Mouse (Mus musculus) neural tube, embryonic 12.5 days (tissue): ENCODE measurements around the gene Gm10320. TPM values are rescaled to one million over a fixed set of nuclear protein-coding genes. Genes with fewer than 3 reads are reported as not detected.

Experiments
- ATAC-seq: fragments of 200-750 bp; cut with Nextera tagmentation; 2 replicates; pipeline ENCODE4 v1.8.0; 2017; ENCODE audit warnings: low read depth, mild to moderate bottlenecking, moderate TSS enrichment, moderate library complexity; ENCODE audit not compliant: low FRiP score
- H3K27ac ChIP-seq: fragments of 300-500 bp; sonication (generic); 2 replicates; pipeline ENCODE4 v1.5.1; 2016
- H3K27me3 ChIP-seq: fragments of 300-500 bp; sonication (generic); replicated peaks from 2 replicates; pipeline ENCODE4 v1.6.1; 2016; ENCODE audit warnings: mild to moderate bottlenecking
- H3K36me3 ChIP-seq: fragments of 300-500 bp; sonication (generic); 2 replicates; pipeline ENCODE4 v1.6.1; 2016; ENCODE audit warnings: mild to moderate bottlenecking
- H3K4me1 ChIP-seq: fragments of 300-500 bp; sonication (generic); 2 replicates; pipeline ENCODE4 v1.6.1; 2016
- H3K4me2 ChIP-seq: fragments of 300-500 bp; sonication (generic); replicated peaks from 2 replicates; pipeline ENCODE4 v1.6.1; 2016; ENCODE audit warnings: mild to moderate bottlenecking
- H3K4me3 ChIP-seq: fragments of 300-500 bp; sonication (generic); 2 replicates; pipeline ENCODE4 v1.5.1; 2016
- H3K9ac ChIP-seq: fragments of 300-500 bp; sonication (generic); 2 replicates; pipeline ENCODE4 v1.6.1; 2016; ENCODE audit warnings: mild to moderate bottlenecking
- H3K9me3 ChIP-seq: fragments of 300-500 bp; sonication (generic); 2 replicates; pipeline ENCODE4 v1.6.1; 2016; ENCODE audit warnings: mild to moderate bottlenecking
- whole genome bisulfite sequencing: fragments of 180-500 bp; shearing (Covaris S2); methylation state at CpG from one replicate; pipeline ENCODE4 v1.1.7; 2016; 5-methylcytosine and 5-hydroxymethylcytosine counted together
- polyA plus RNA-seq: library from polyadenylated mRNA; unstranded; fragments of >200 nt; fragmentation: Nextera tagmentation; extraction: Ambion mirVana; gene quantifications from 2 replicates; pipeline ENCODE4 v1.2.1, GENCODE M21; 2016

The Gm10320 gene
- polyA plus RNA-seq, 1 experiment from 2014 or later: 1.0 TPM

DNA sequence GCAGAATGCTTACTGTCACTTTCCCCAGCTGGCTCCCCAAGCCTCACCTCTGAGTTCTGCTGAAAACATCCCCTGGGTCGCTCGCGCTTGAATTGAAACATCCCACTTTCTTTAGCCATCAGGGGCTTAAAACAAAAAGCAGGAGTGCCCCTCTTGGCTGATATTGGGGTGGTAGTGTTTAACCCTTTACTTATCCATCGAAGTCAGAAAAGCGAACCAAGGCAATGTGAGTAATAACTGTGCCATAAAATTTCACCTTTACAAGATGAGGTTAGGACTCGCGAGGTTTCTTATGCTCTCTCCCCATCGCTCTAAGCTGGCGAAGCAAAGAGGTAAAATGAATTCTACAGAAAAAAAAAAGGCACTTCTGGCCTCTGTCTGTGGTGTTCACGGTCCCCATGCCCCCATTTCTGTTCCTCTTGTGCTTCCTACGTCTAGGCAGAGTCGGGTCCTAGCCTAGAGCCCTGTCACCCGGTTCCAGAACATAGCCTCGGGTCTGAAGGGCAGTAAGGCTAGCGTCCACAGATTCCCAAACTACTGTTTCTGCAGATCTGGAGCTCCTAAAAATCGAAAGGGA lies 10.5 kb upstream of the Gm10320 start:
- Histone ChIP-seq H3K4me2 (peak overlapping the region; percentile 80), H3K9ac (no peak overlapping the region), H3K36me3 (no peaks in the 10 kb centered on the region), H3K27me3 (peaks cover 90% of the 10 kb centered on the region), H3K9me3 (no peaks in the 10 kb centered on the region), H3K27ac (no peak overlapping the region), H3K4me3 (peak overlapping the region; percentile 15; the same call in 1 of the 2 replicates), H3K4me1 (peaks cover 24% of the 10 kb centered on the region)
- 1% methylated on average over 16 of the region's 16 CpGs for WGBS
- ATAC-seq: no peak

DNA sequence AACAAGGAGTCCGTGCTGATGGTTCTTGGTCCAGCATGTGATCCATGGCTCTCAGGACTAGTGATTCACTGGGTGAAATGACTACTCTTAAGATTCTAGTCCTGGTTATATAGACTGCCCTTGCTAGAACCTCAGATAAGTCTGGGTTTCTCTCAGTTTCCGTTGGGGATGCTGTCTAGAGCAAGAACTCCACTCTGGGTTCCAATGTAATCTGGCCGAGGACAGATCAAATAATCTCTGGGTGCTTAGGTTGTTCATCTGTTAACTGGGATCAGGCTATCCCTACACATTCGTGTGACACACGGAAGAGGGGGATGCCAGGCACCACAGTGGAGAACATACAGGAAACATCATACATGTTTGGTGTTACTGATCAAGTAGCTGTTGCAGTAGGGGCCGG lies 9.5 kb upstream of the Gm10320 start:
- Histone ChIP-seq H3K4me3 (no peak overlapping the region), H3K4me2 (no peak overlapping the region), H3K27me3 (peaks cover 86% of the 10 kb centered on the region), H3K9me3 (no peaks in the 10 kb centered on the region), H3K36me3 (no peaks in the 10 kb centered on the region), H3K9ac (no peak overlapping the region), H3K4me1 (peaks cover 28% of the 10 kb centered on the region), H3K27ac (no peak overlapping the region)
- WGBS: 9% methylated on average over 6 of the region's 6 CpGs
- ATAC-seq: no peak

- no peak for ATAC-seq
- H3K27me3 ChIP-seq: peaks cover 79% of the 10 kb centered on the region
- peaks cover 28% of the 10 kb centered on the region for H3K4me1 ChIP-seq
- H3K9ac ChIP-seq: no peak overlapping the region
- H3K4me3 ChIP-seq: no peak overlapping the region
- no peak overlapping the region for H3K4me2 ChIP-seq
- no peak overlapping the region for H3K27ac ChIP-seq
- WGBS: 20% methylated on average over 13 of the region's 13 CpGs
- no peaks in the 10 kb centered on the region for H3K9me3 ChIP-seq
- H3K36me3 ChIP-seq: no peaks in the 10 kb centered on the region
Observed at GRCm38 (mm10) chr13:98500471-98501125, 8.8 kb upstream of the Gm10320 start.

DNA sequence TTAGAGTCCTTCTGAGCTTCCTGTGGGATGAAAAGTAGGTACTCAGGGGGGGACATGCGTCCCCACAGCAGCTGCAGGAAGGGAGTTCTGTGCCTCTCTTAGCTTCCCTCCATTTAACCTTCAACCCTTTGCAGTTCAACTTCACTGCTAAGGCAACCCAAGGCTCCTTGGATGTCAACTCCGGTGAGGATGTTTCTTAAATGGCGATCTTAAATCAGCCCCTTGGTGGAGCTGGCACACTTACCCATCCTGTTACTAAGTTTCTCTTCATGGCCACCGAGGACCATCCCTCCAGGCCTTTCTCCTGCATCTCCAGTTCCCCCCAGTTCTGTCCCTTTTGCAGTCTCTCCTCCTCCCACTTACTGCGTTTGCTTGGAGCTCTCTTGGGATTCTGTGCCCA lies 6.8 kb upstream of the Gm10320 start:
- Histone ChIP-seq H3K36me3 (no peaks in the 10 kb centered on the region), H3K9me3 (no peaks in the 10 kb centered on the region), H3K4me1 (peaks cover 14% of the 10 kb centered on the region), H3K27me3 (peaks cover 63% of the 10 kb centered on the region), H3K9ac (no peak overlapping the region), H3K4me2 (no peak overlapping the region), H3K27ac (no peak overlapping the region), H3K4me3 (no peak overlapping the region)
- ATAC-seq: no peak
- 59% methylated on average over 5 of the region's 5 CpGs for WGBS

GRCm38 (mm10) chr13:98498080-98498479 lies 6.3 kb upstream of the Gm10320 start:
- H3K27me3 ChIP-seq: peaks cover 63% of the 10 kb centered on the region
- peaks cover 9% of the 10 kb centered on the region for H3K4me1 ChIP-seq
- ATAC-seq: no peak
- WGBS: 74% methylated on average over 11 of the region's 11 CpGs
- no peak overlapping the region for H3K4me3 ChIP-seq
- H3K4me2 ChIP-seq: no peak overlapping the region
- no peaks in the 10 kb centered on the region for H3K9me3 ChIP-seq
- H3K27ac ChIP-seq: no peak overlapping the region
- H3K9ac ChIP-seq: no peak overlapping the region
- no peaks in the 10 kb centered on the region for H3K36me3 ChIP-seq

GRCm38 (mm10) chr13:98496917-98497870 lies 5.4 kb upstream of the Gm10320 start:
- Histone ChIP-seq H3K36me3 (no peaks in the 10 kb centered on the region), H3K27ac (no peak overlapping the region), H3K9me3 (no peaks in the 10 kb centered on the region), H3K4me1 (peaks cover 4% of the 10 kb centered on the region; the same call in 1 of the 2 replicates), H3K4me3 (no peak overlapping the region), H3K27me3 (peaks cover 54% of the 10 kb centered on the region), H3K4me2 (no peak overlapping the region), H3K9ac (no peak overlapping the region)
- no peak for ATAC-seq
- WGBS: 22% methylated on average over 16 of the region's 16 CpGs

- H3K27ac ChIP-seq: no peak overlapping the region
- no peak overlapping the region for H3K4me2 ChIP-seq
- H3K4me3 ChIP-seq: no peak overlapping the region
- H3K4me1 ChIP-seq: peaks cover 4% of the 10 kb centered on the region; the same call in 1 of the 2 replicates
- no peaks in the 10 kb centered on the region for H3K9me3 ChIP-seq
- no peaks in the 10 kb centered on the region for H3K36me3 ChIP-seq
- 74% methylated on average over 8 of the region's 8 CpGs for WGBS
- no peak overlapping the region for H3K9ac ChIP-seq
- peaks cover 28% of the 10 kb centered on the region for H3K27me3 ChIP-seq
- no peak for ATAC-seq
Observed at GRCm38 (mm10) chr13:98494492-98495064, 2.8 kb upstream of the Gm10320 start.

DNA sequence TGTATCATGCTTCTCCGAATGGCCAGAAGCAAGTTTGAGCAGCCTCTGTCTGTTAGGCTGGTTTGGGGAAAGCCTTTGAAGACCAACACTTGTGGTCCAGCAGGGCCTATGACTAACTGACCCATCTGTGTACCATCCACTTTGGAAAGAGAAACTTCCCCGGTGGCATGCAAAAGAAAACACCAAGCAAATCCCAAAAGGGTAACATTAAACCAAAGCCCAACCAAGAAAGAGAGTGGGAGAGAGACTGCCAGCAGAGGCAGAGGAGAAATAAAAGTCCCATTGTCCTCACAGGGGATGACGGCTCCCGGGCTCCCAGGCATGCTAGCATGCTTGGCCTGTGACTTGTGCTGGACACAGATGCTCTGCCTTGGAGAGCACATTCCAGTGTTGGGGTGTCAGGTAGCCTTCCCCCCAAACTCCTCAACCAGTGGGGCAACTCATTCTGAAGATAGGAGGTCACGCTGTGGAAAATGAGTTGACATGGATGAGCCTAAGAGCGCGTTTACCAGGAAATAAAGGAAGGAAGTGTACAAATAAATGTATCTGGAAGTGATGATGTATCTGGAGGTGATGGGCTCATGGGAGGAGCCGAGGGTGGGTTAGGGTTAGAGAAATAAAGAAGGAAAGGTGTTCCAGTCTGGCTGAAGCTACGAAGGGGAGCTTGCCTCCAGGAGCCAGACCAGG lies 911 bp upstream of the Gm10320 start:
- Histone ChIP-seq H3K4me3 (no peak overlapping the region), H3K9me3 (no peaks in the 10 kb centered on the region), H3K4me1 (peaks cover 4% of the 10 kb centered on the region; the same call in 1 of the 2 replicates), H3K9ac (no peak overlapping the region), H3K4me2 (no peak overlapping the region), H3K36me3 (no peaks in the 10 kb centered on the region), H3K27me3 (peaks cover 9% of the 10 kb centered on the region), H3K27ac (no peak overlapping the region)
- no peak for ATAC-seq
- WGBS: 54% methylated on average over 9 of the region's 9 CpGs

DNA sequence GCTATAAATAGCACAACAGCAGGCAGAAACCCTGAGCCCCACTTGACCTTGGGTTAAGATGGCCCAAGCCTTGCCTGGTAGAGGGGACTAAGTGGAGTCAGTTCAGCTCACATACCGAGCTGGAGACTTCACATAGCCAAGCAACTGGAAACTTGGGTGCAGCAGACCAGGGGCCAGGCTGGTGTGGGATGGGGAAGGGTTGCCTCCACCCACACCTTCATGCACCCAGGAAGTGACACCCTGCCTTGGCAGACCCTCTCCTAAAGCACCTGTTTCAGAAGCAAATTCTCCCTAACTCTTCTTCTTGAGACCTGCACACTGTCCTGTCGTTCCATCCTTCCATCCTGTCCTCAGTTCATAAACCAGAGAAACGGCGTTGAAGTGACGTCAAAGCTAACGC lies 5.1 kb downstream of the Gm10320 start:
- WGBS: 89% methylated on average over 6 of the region's 6 CpGs
- H3K27ac ChIP-seq: no peak overlapping the region
- H3K9me3 ChIP-seq: no peaks in the 10 kb centered on the region
- no peaks in the 10 kb centered on the region for H3K36me3 ChIP-seq
- H3K4me1 ChIP-seq: no peaks in the 10 kb centered on the region
- H3K4me2 ChIP-seq: no peak overlapping the region
- H3K27me3 ChIP-seq: no peaks in the 10 kb centered on the region
- no peak for ATAC-seq
- no peak overlapping the region for H3K9ac ChIP-seq
- no peak overlapping the region for H3K4me3 ChIP-seq

- H3K4me2 ChIP-seq: no peak overlapping the region
- no peaks in the 10 kb centered on the region for H3K4me1 ChIP-seq
- 88% methylated on average over 3 of the region's 3 CpGs for WGBS
- no peak for ATAC-seq
- no peaks in the 10 kb centered on the region for H3K36me3 ChIP-seq
- no peak overlapping the region for H3K27ac ChIP-seq
- H3K9ac ChIP-seq: no peak overlapping the region
- no peak overlapping the region for H3K4me3 ChIP-seq
- no peaks in the 10 kb centered on the region for H3K27me3 ChIP-seq
- H3K9me3 ChIP-seq: no peaks in the 10 kb centered on the region
Observed at GRCm38 (mm10) chr13:98486161-98486560, 5.6 kb downstream of the Gm10320 start.

DNA sequence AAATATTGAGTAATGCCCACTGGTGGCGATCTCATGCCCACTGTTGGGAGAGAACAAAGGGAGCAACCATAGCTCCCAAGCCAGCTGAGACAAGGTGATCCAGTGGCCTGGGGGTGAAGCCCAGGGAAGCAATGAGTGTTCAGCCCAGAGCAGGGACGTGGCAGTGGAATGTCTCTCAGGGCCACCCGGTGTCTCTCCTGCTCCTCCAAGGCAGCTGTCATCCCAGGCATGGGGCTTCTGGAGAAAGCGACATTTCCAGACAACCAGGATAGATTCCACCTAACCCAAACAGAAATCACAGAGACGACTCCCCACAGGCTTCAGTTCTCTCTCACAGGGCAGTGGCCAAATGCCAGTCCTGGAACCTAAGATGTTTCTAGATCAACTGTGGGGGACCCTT lies 6.4 kb downstream of the Gm10320 start:
- Histone ChIP-seq H3K4me1 (no peaks in the 10 kb centered on the region), H3K4me3 (no peak overlapping the region), H3K27ac (no peak overlapping the region), H3K9ac (no peak overlapping the region), H3K36me3 (no peaks in the 10 kb centered on the region), H3K4me2 (no peak overlapping the region), H3K27me3 (no peaks in the 10 kb centered on the region), H3K9me3 (no peaks in the 10 kb centered on the region)
- 89% methylated on average over 5 of the region's 5 CpGs for WGBS
- no peak for ATAC-seq
